Mouse (Mus musculus): Measurements from ENCODE around the gene Tanc1. TPM values are rescaled to one million over a fixed set of nuclear protein-coding genes. Genes with fewer than 3 reads are reported as not detected.

Gene Tanc1
- 10.7 and 13.4 TPM in 2 replicates for polyA plus RNA-seq (2015; fragmentation: Nextera tagmentation; extraction: Ambion mirVana)

DNA sequence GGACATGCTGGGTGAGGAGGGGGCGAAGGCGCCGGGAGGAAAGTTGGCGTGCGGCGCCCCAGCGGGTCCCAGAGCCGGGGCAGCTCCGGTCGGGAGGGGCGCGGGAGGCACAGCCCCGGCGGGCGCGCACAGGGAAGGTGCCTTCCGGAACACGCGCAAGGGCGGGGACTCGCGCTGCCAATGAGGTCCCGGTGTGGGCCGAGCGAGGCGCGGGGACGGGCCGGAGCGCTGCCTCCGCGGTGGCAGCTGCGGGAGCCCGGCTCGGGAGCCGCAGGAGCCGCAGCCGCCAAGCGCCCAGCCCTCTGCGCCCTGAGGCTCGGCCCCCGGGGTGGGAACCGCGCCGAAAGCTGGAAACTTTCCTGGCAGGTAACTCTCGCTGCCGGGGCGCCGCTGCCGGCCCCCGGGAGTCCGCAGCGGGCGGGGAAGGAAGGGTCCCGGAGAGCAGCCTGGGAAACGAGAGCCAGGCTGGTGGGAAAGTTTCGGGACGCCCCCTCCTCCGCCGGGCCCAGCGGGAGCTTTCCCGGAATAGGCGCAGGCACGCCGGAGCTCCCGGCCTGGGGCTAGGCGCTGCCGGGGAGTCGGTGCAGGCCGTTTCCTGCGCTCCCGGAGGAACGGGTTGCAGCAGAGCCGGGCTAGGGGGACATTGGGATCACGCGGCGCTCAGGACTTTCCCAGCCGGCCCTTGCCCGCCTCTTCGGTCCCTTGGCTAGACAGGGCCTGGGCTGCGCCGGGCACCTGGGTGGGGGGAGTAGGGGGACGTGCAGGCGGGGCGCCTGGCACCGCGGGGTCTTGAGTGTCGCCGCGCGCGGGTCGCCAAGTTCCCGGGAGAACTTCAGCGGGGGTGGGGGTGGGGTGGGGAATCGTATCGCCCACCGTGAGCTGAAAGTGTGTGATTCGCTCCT is at the start of gene Tanc1:
TSS of gene Tanc1 (plus strand) at position 212 of the 902 bp plus-strand sequence.

DNA sequence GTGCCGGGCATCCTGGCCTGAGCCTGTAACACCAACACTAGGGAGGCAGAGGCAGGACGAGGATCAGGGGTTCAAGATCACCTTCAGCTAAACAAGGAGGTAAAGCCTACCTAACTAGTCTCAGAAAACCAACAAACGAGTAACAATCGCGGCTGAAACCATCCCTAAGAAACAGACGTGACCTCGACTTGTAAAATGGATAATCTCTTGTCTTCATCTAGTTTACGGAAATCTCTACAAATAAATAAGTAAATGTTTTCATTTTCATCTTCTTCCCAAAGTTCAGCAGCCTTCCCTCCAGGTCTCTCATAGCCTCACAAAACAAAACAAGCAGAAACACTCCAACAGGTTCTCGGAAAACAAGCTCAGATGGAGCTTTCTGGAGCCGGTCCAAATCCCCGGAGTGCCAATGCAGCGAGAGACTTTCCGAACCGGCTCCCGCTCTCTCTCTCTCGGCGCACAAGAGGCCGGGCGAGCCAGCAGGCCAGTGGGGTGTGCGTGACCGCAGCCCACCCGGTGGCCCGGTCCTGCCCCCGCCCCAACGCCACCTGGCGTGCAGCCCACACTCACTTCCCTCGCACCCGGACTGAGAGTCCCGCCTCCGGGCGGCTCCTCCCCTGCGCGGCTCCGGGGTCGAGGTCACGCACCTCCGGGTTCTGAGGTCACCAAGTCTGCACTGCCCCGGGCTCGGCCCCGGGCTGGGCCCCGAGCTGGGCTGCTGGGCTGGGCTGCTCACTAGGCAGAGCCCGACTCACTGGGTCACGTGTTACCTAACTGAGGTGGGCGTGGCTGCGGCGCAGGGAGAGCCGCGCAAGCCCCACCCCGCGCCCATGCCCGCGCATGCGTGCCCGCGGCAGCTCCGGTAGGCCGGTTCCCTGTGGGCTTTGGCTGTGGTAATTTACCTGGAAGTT is 270.2 kb downstream of the Tanc1 start, which contains the start of gene Wdsub1:
TSS of gene Wdsub1 (minus strand) at position 761 of the 911 bp plus-strand sequence.

Other genes with a start within 250 kb of the Tanc1 start
- gene Dapl1, start 127.4 kb upstream of the Tanc1 start, polyA plus RNA-seq (2015; fragmentation: Nextera tagmentation; extraction: Ambion mirVana): not detected in 2 replicates

Measured in spleen, postnatal 0 days (tissue).